Mouse (Mus musculus) stomach, embryonic 16.5 days (tissue): ENCODE data around the gene Map2k3. TPM values are rescaled to one million over a fixed set of nuclear protein-coding genes. Genes with fewer than 3 reads are reported as not detected.

Source experiments
- ATAC-seq: fragments of 200-750 bp; cut with Nextera tagmentation; 2 replicates; pipeline ENCODE4 v1.8.0; 2017; ENCODE audit warnings: moderate number of reproducible peaks, moderate TSS enrichment; ENCODE audit not compliant: insufficient read depth, low FRiP score
- H3K27ac ChIP-seq: fragments of 300-500 bp; sonication (generic); 2 replicates; pipeline ENCODE4 v1.5.1; 2014; ENCODE audit warnings: low read length
- H3K27me3 ChIP-seq: fragments of 300-500 bp; sonication (generic); 2 replicates; pipeline ENCODE4 v1.6.1; 2014; ENCODE audit warnings: low read length, control low read depth, mixed read lengths; ENCODE audit not compliant: control insufficient read depth, insufficient read depth
- H3K36me3 ChIP-seq: fragments of 300-500 bp; sonication (generic); 2 replicates; pipeline ENCODE4 v1.6.1; 2014; ENCODE audit warnings: low read length; ENCODE audit not compliant: control insufficient read depth, insufficient read depth
- H3K4me1 ChIP-seq: fragments of 300-500 bp; sonication (generic); 2 replicates; pipeline ENCODE4 v1.6.1; 2014; ENCODE audit warnings: low read length, control low read depth, mixed read lengths; ENCODE audit not compliant: control insufficient read depth, insufficient read depth
- H3K4me2 ChIP-seq: fragments of 300-500 bp; sonication (generic); 2 replicates; pipeline ENCODE4 v1.6.1; 2014; ENCODE audit warnings: low read depth, low read length, mixed read lengths
- H3K4me3 ChIP-seq: fragments of 300-500 bp; sonication (generic); replicated peaks from 2 replicates; pipeline ENCODE4 v1.5.1; 2014; ENCODE audit warnings: mild to moderate bottlenecking, low read length
- H3K9ac ChIP-seq: fragments of 300-500 bp; sonication (generic); 2 replicates; pipeline ENCODE4 v1.6.1; 2014; ENCODE audit warnings: low read length
- H3K9me3 ChIP-seq: fragments of 300-500 bp; sonication (generic); replicated peaks from 2 replicates; pipeline ENCODE4 v1.6.1; 2016; ENCODE audit warnings: low read length, control low read depth; ENCODE audit not compliant: control insufficient read depth
- WGBS: fragments of 180-500 bp; shearing (Covaris S2); extraction: QIAGEN DNeasy Blood & Tissue Kit; methylation state at CpG from one replicate; pipeline ENCODE4 v1.1.7; 2014; 5-methylcytosine and 5-hydroxymethylcytosine counted together
- polyA plus RNA-seq: library from polyadenylated mRNA; unstranded; fragments of >200 nt; fragmentation: Nextera tagmentation; extraction: Ambion mirVana; gene quantifications from 2 replicates; pipeline ENCODE4 v1.2.1, GENCODE M21; 2015

Gene Map2k3
- polyA plus RNA-seq, 1 experiment from 2014 or later: 119 TPM

GRCm38 (mm10) chr11:60979788-60980187 is 48.0 kb downstream of the Map2k3 start:
- Histone ChIP-seq H3K36me3 (no peaks in the 10 kb centered on the region), H3K4me2 (no peak overlapping the region), H3K4me1 (no peaks in the 10 kb centered on the region), H3K9ac (no peak overlapping the region), H3K4me3 (no peak overlapping the region), H3K9me3 (no peaks in the 10 kb centered on the region), H3K27me3 (no peaks in the 10 kb centered on the region), H3K27ac (no peak overlapping the region)
- WGBS: 80% methylated on average over 5 of the region's 5 CpGs
- no peak for ATAC-seq

- Histone ChIP-seq H3K36me3 (no peaks in the 10 kb centered on the region), H3K9ac (no peak overlapping the region), H3K27me3 (no peaks in the 10 kb centered on the region), H3K4me1 (no peaks in the 10 kb centered on the region), H3K4me2 (no peak overlapping the region), H3K4me3 (no peak overlapping the region), H3K9me3 (no peaks in the 10 kb centered on the region), H3K27ac (no peak overlapping the region)
- ATAC-seq: no peak
- 71% methylated on average over 14 of the region's 14 CpGs for WGBS
Observed at GRCm38 (mm10) chr11:60981693-60982486, 50.1 kb downstream of the Map2k3 start.

- Histone ChIP-seq H3K27ac (no peak overlapping the region), H3K4me1 (no peaks in the 10 kb centered on the region), H3K27me3 (no peaks in the 10 kb centered on the region), H3K9me3 (no peaks in the 10 kb centered on the region), H3K4me3 (no peak overlapping the region), H3K4me2 (no peak overlapping the region), H3K9ac (no peak overlapping the region), H3K36me3 (no peaks in the 10 kb centered on the region)
- WGBS: 75% methylated on average over 13 of the region's 13 CpGs
- ATAC-seq: no peak
Observed at GRCm38 (mm10) chr11:60984912-60985558, 53.2 kb downstream of the Map2k3 start.

- no peak overlapping the region for H3K27ac ChIP-seq
- WGBS: 75% methylated on average over 3 of the region's 3 CpGs
- ATAC-seq: no peak
Observed at GRCm38 (mm10) chr11:60990428-60990827, 58.6 kb downstream of the Map2k3 start.

More at GRCm38 (mm10) chr11:60990428-60990827, 58.6 kb downstream of the Map2k3 start:
- no peak overlapping the region for H3K9ac ChIP-seq
- no peak overlapping the region for H3K4me3 ChIP-seq
- H3K27me3 ChIP-seq: no peaks in the 10 kb centered on the region
- H3K4me2 ChIP-seq: no peak overlapping the region
- H3K9me3 ChIP-seq: no peaks in the 10 kb centered on the region
- no peaks in the 10 kb centered on the region for H3K36me3 ChIP-seq
- no peaks in the 10 kb centered on the region for H3K4me1 ChIP-seq

Other genes starting within 250 kb of the Map2k3 start
- 43.2 and 46.7 TPM in 2 replicates for gene Llgl1, start 232.3 kb upstream of the Map2k3 start, polyA plus RNA-seq
- gene Flii, start 204.8 kb upstream of the Map2k3 start, polyA plus RNA-seq: 87.7 and 97.6 TPM in 2 replicates
- gene Mief2, start 203.6 kb upstream of the Map2k3 start, polyA plus RNA-seq: 11.2 and 13.2 TPM in 2 replicates
- gene Top3a, start 154.7 kb upstream of the Map2k3 start, polyA plus RNA-seq: 13.0 and 13.8 TPM in 2 replicates
- gene Smcr8, start 154.5 kb upstream of the Map2k3 start, polyA plus RNA-seq: 5.6 and 6.1 TPM in 2 replicates
- 68.3 and 69.8 TPM in 2 replicates for gene Shmt1, start 120.3 kb upstream of the Map2k3 start, polyA plus RNA-seq
- gene Dhrs7b, start 101.4 kb upstream of the Map2k3 start, polyA plus RNA-seq: 42.8 and 43.6 TPM in 2 replicates
- 58.7 and 60.1 TPM in 2 replicates for gene Tmem11, start 52.8 kb upstream of the Map2k3 start, polyA plus RNA-seq
- 11.0 and 13.8 TPM in 2 replicates for gene Natd1, start 17.3 kb upstream of the Map2k3 start, polyA plus RNA-seq
- 0.41 and 0.93 TPM in 2 replicates for gene Kcnj12, start 90.5 kb downstream of the Map2k3 start, polyA plus RNA-seq
- 2.9 TPM in 2 replicates for gene Tnfrsf13b, start 194.7 kb downstream of the Map2k3 start, polyA plus RNA-seq
- 91.7 and 94.0 TPM in 2 replicates for gene Usp22, start 243.0 kb downstream of the Map2k3 start, polyA plus RNA-seq